Comparison of ENCODE assay signal across 7 mouse cellular contexts in genomic region chr5:138619211-138620128, GRCm38 (mm10). TPM values are rescaled to one million over a fixed set of nuclear protein-coding genes. Genes with fewer than 3 reads are reported as not detected.
DNase-seq lines count a peak whose midpoint lies in the region; ATAC-seq and TF ChIP-seq lines count a peak whose summit lies in the region.

Gene Zfp68 (minus strand): TSS chr5:138619761.

- peaks cover 40% of the 10 kb centered on the region for H3K36me3 ChIP-seq in embryonic facial prominence, embryonic 10.5 days (replicated peaks)
- H3K36me3 ChIP-seq in intestine, postnatal 0 days (ENCODE audit: control insufficient read depth, insufficient read depth) = peaks cover 26% of the 10 kb centered on the region
- peaks cover 38% of the 10 kb centered on the region for H3K36me3 ChIP-seq in midbrain, embryonic 12.5 days
- H3K36me3 ChIP-seq in small intestine, adult 2 months (ENCODE audit: control insufficient read depth, insufficient read depth, low read length) = peaks cover 21% of the 10 kb centered on the region

- no peaks in the 10 kb centered on the region for H3K27me3 ChIP-seq in embryonic facial prominence, embryonic 10.5 days (replicated peaks; ENCODE audit: low read depth, poor library complexity, severe bottlenecking)
- no peaks in the 10 kb centered on the region for H3K27me3 ChIP-seq in intestine, postnatal 0 days (replicated peaks; ENCODE audit: control insufficient read depth, insufficient read depth, low read length)
- no peaks in the 10 kb centered on the region for H3K27me3 ChIP-seq in midbrain, embryonic 12.5 days
- no peaks in the 10 kb centered on the region for H3K27me3 ChIP-seq in small intestine, adult 2 months (ENCODE audit: control insufficient read depth, insufficient read depth, low read length)

- peak; percentile 93 for TF ChIP-seq POLR2A in small intestine, adult 2 months (IDR thresholded peaks at IDR 0.05; ENCODE audit: low read depth, low read length)

- H3K4me1 ChIP-seq in embryonic facial prominence, embryonic 10.5 days = peaks cover 15% of the 10 kb centered on the region
- 0 out of 2 replicates have a peak, but pooled peaks cover 4% of the 10 kb centered on the region for H3K4me1 ChIP-seq in intestine, postnatal 0 days (replicated peaks; ENCODE audit: control insufficient read depth, insufficient read depth, low read length)
- peaks cover 13% of the 10 kb centered on the region for H3K4me1 ChIP-seq in midbrain, embryonic 12.5 days
- peaks cover 4% of the 10 kb centered on the region; the same call in 1 of the 2 replicates for H3K4me1 ChIP-seq in small intestine, adult 2 months (ENCODE audit: control insufficient read depth, insufficient read depth, insufficient read length, low read length)

- intact Hi-C loops in left cerebral cortex, postnatal 4 days (cut with DNase I) = no loop called here

- H3K9ac ChIP-seq in intestine, postnatal 0 days (ENCODE audit: low read depth, low read length) = peak within 1 kb of the TSS; percentile 95
- H3K9ac ChIP-seq in midbrain, embryonic 12.5 days (replicated peaks) = peak within 1 kb of the TSS; percentile 96

- peaks cover 29% of the 10 kb centered on the region for H3K9me3 ChIP-seq in embryonic facial prominence, embryonic 10.5 days
- peaks cover 3% of the 10 kb centered on the region; the same call in 1 of the 2 replicates for H3K9me3 ChIP-seq in intestine, postnatal 0 days (ENCODE audit: control insufficient read depth)
- H3K9me3 ChIP-seq in midbrain, embryonic 12.5 days = peaks cover 31% of the 10 kb centered on the region

- TF ChIP-seq CTCF in intestine, postnatal 0 days (IDR thresholded peaks at IDR 0.05; ENCODE audit: low read depth) = peak; percentile 71
- TF ChIP-seq CTCF in small intestine, adult 2 months (IDR thresholded peaks at IDR 0.05; ENCODE audit: extremely low read depth, insufficient read length, insufficient replicate concordance, low read depth, low read length) = peak; percentile 53; the same call in 1 of the 2 replicates

- peak within 1 kb of the TSS; percentile 99 for H3K27ac ChIP-seq in embryonic facial prominence, embryonic 10.5 days (replicated peaks)
- peak within 1 kb of the TSS; percentile 98 for H3K27ac ChIP-seq in intestine, postnatal 0 days (ENCODE audit: low read depth, low read length)
- H3K27ac ChIP-seq in midbrain, embryonic 12.5 days (replicated peaks) = peak within 1 kb of the TSS; percentile 97
- H3K27ac ChIP-seq in small intestine, adult 2 months (ENCODE audit: insufficient read depth, low read depth, low read length) = peak within 1 kb of the TSS; percentile 74

- peak; percentile 95 for DNase-seq in adrenal gland, postnatal 10 days
- DNase-seq in embryonic facial prominence, embryonic 10.5 days (ENCODE audit: low spot score) = peak; percentile 98
- peak; percentile 77 for DNase-seq in gonadal fat pad, adult 2 months (ENCODE audit: low read depth)
- DNase-seq in left cerebral cortex, postnatal 4 days = peak; percentile 97

- H3K4me2 ChIP-seq in intestine, postnatal 0 days (replicated peaks; ENCODE audit: low read depth) = peak within 1 kb of the TSS; percentile 62
- peak within 1 kb of the TSS; percentile 48 for H3K4me2 ChIP-seq in midbrain, embryonic 12.5 days (replicated peaks)

- ATAC-seq in intestine, postnatal 0 days = peak; percentile 96
- peak; percentile 96 for ATAC-seq in midbrain, embryonic 12.5 days (ENCODE audit: low FRiP score, low read depth)

- under 1% methylated on average over 43 of the region's 43 CpGs for WGBS in embryonic facial prominence, embryonic 10.5 days
- WGBS in intestine, postnatal 0 days = 1% methylated on average over 43 of the region's 43 CpGs
- under 1% methylated on average over 43 of the region's 43 CpGs for WGBS in midbrain, embryonic 12.5 days
- 1% methylated on average over 43 of the region's 43 CpGs for WGBS in small intestine, adult 2 months

- peak within 1 kb of the TSS; percentile 92 for H3K4me3 ChIP-seq in embryonic facial prominence, embryonic 10.5 days
- peak within 1 kb of the TSS; percentile 95 for H3K4me3 ChIP-seq in intestine, postnatal 0 days (ENCODE audit: low read depth, low read length)
- H3K4me3 ChIP-seq in midbrain, embryonic 12.5 days = peak within 1 kb of the TSS; percentile 86
- peak within 1 kb of the TSS; percentile 69 for H3K4me3 ChIP-seq in small intestine, adult 2 months (ENCODE audit: low read depth, low read length)

RNA-seq across cellular contexts. Expression of gene Zfp68, which starts in this region (rescaled TPM):
- 10 to 100 TPM; 22.3 to 23.7 TPM for total RNA-seq in adrenal gland, postnatal 10 days (2021)
- polyA plus RNA-seq in embryonic facial prominence, embryonic 10.5 days (2016; fragmentation: Nextera tagmentation; extraction: Ambion mirVana) = 60.3 and 63.7 TPM in 2 replicates
- polyA plus RNA-seq in gonadal fat pad, adult 2 months (2012; rRNA removed) = 7.4 and 7.8 TPM in 2 replicates
- 25.0 and 27.6 TPM in 2 replicates for polyA plus RNA-seq in intestine, postnatal 0 days (2015; fragmentation: Nextera tagmentation; extraction: Ambion mirVana)
- total RNA-seq in left cerebral cortex, postnatal 4 days (2021) = 10 to 100 TPM; 48.0 to 55.3 TPM
- 81.5 and 85.2 TPM in 2 replicates for polyA plus RNA-seq in midbrain, embryonic 12.5 days (2016; fragmentation: Nextera tagmentation; extraction: Ambion mirVana)
- polyA plus RNA-seq in small intestine, adult 2 months (2012; rRNA removed) = 1.3 and 2.0 TPM in 2 replicates

Comparison
In these comparisons a context has a peak if more than half of its experiments do, and no peak if none do; other contexts are left out.
1. Peak in every context shown above with its lines: DNase-seq, ATAC-seq, H3K4me3 ChIP-seq and H3K27ac ChIP-seq.